Mouse (Mus musculus) CH12.LX (cell line): ENCODE results near the gene Bbof1. TPM values are rescaled to one million over a fixed set of nuclear protein-coding genes. Genes with fewer than 3 reads are reported as not detected.
A peak's percentile ranks its signal among the peaks of the same experiment; 100 is the strongest.

ENCODE experiments used
- DNase-seq: peaks from one replicate; pipeline ENCODE4 v3.0.0-alpha.2; 2013; ENCODE audit errors: extremely low read depth
- H3K27ac ChIP-seq: 2 replicates; pipeline ENCODE4 v1.5.1; 2012; ENCODE audit warnings: low read depth, mild to moderate bottlenecking, control low read depth, moderate library complexity; ENCODE audit not compliant: insufficient read depth
- H3K27me3 ChIP-seq: replicated peaks from 2 replicates; pipeline ENCODE3; 2012; ENCODE audit warnings: inconsistent platforms
- H3K36me3 ChIP-seq, 2 experiments: replicated peaks in 1 of 2; 2 replicates each; pipeline versions ENCODE3 to v1.6.1; 2012; ENCODE audit warnings: inconsistent platforms in 1 of 2, low read length in 1 of 2, mild to moderate bottlenecking in 1 of 2, mixed read lengths in 1 of 2, moderate library complexity in 1 of 2; ENCODE audit not compliant: control insufficient read depth in 1 of 2, insufficient read depth in 1 of 2
- H3K4me1 ChIP-seq, 2 experiments: 2 replicates each; pipeline ENCODE4 v1.6.1; 2012; ENCODE audit warnings: inconsistent platforms in 1 of 2, moderate library complexity in 1 of 2; ENCODE audit not compliant: insufficient read depth in 2 of 2, control insufficient read depth in 1 of 2
- H3K4me2 ChIP-seq: 2 replicates; pipeline ENCODE4 v1.6.1; 2012; ENCODE audit warnings: low read depth, mild to moderate bottlenecking, control low read depth; ENCODE audit not compliant: poor library complexity, insufficient read depth, severe bottlenecking
- H3K4me3 ChIP-seq, 3 experiments: fragments of 150-350 bp in 1 of 3; sonication (generic) in 1 of 3; replicated peaks in 1 of 3; 2 replicates each; pipeline versions ENCODE3 to v1.5.1; 2011 to 2012; ENCODE audit warnings: low read depth in 2 of 3, low read length in 2 of 3, mild to moderate bottlenecking in 2 of 3, moderate library complexity in 2 of 3, control low read depth in 1 of 3, improper control_type of control experiment in 1 of 3, inconsistent platforms in 1 of 3, mixed read lengths in 1 of 3; ENCODE audit not compliant: poor library complexity in 1 of 3
- H3K79me2 ChIP-seq: replicated peaks from 2 replicates; pipeline ENCODE4 v1.6.1; 2012; ENCODE audit warnings: mild to moderate bottlenecking, moderate library complexity; ENCODE audit not compliant: control insufficient read depth, poor library complexity, insufficient read depth, severe bottlenecking; ENCODE audit errors: extremely low read depth
- H3K9ac ChIP-seq: 2 replicates; pipeline ENCODE4 v1.6.1; 2012; ENCODE audit warnings: low read depth, mild to moderate bottlenecking, control low read depth, moderate library complexity; ENCODE audit not compliant: insufficient read depth
- H3K9me3 ChIP-seq: replicated peaks from 2 replicates; pipeline ENCODE3; 2012; ENCODE audit warnings: low read length, inconsistent platforms, mixed read lengths
- BHLHE40 ChIP-seq: IDR thresholded peaks from 2 replicates; pipeline ENCODE4 v1.6.1; 2011; ENCODE audit warnings: mild to moderate bottlenecking, low read depth, low read length, improper control_type of control experiment
- CHD1 ChIP-seq: IDR thresholded peaks from 2 replicates; pipeline ENCODE4 v1.6.1; 2012; ENCODE audit warnings: low read depth, low read length, improper control_type of control experiment, inconsistent platforms
- E2F4 ChIP-seq: IDR thresholded peaks from 2 replicates; pipeline ENCODE4 v1.6.1; 2011; ENCODE audit warnings: low read depth, low read length, improper control_type of control experiment; ENCODE audit not compliant: insufficient replicate concordance
- ELF1 ChIP-seq: IDR thresholded peaks from 2 replicates; pipeline ENCODE4 v1.6.1; 2014; ENCODE audit warnings: low read depth, mild to moderate bottlenecking, inconsistent platforms, low read length, improper control_type of control experiment
- ETS1 ChIP-seq: conservative IDR thresholded peaks from 2 replicates; pipeline ENCODE4 v1.6.1; 2012; ENCODE audit warnings: low read depth, mild to moderate bottlenecking, inconsistent platforms, low read length, improper control_type of control experiment, moderate library complexity
- GABPA ChIP-seq: IDR thresholded peaks from 2 replicates; pipeline ENCODE4 v1.6.1; 2012; ENCODE audit warnings: low read depth, low read length, improper control_type of control experiment, inconsistent platforms; ENCODE audit not compliant: insufficient replicate concordance
- HCFC1 ChIP-seq: IDR thresholded peaks from 2 replicates; pipeline ENCODE4 v1.6.1; 2012; ENCODE audit warnings: low read depth, mild to moderate bottlenecking, inconsistent platforms, low read length, improper control_type of control experiment
- IRF4 ChIP-seq: IDR thresholded peaks from 2 replicates; pipeline ENCODE4 v1.6.1; 2014; ENCODE audit warnings: low read depth, mild to moderate bottlenecking, inconsistent platforms, low read length, improper control_type of control experiment
- KAT2A ChIP-seq: IDR thresholded peaks from 2 replicates; pipeline ENCODE4 v1.6.1; 2012; ENCODE audit warnings: low read length, improper control_type of control experiment, inconsistent platforms; ENCODE audit not compliant: insufficient replicate concordance
- MAFK ChIP-seq: IDR thresholded peaks from 2 replicates; pipeline ENCODE4 v1.6.1; 2011; ENCODE audit warnings: low read length, improper control_type of control experiment; ENCODE audit not compliant: insufficient replicate concordance
- MAX ChIP-seq: IDR thresholded peaks from 2 replicates; pipeline ENCODE4 v1.6.1; 2011; ENCODE audit warnings: low read length, improper control_type of control experiment
- MAZ ChIP-seq: IDR thresholded peaks from 2 replicates; pipeline ENCODE4 v1.6.1; 2012; ENCODE audit warnings: low read depth, mild to moderate bottlenecking, inconsistent platforms, low read length, improper control_type of control experiment, moderate library complexity
- MXI1 ChIP-seq: IDR thresholded peaks from 2 replicates; pipeline ENCODE4 v1.6.1; 2011; ENCODE audit warnings: mild to moderate bottlenecking, low read depth, low read length, improper control_type of control experiment
- MYC ChIP-seq: IDR thresholded peaks from 2 replicates; pipeline ENCODE4 v1.6.1; 2011; ENCODE audit warnings: low read depth, mild to moderate bottlenecking, improper control_type of control experiment, low read length
- NELFE ChIP-seq: IDR thresholded peaks from 2 replicates; pipeline ENCODE4 v1.6.1; 2011; ENCODE audit warnings: low read depth, low read length, improper control_type of control experiment
- NRF1 ChIP-seq: IDR thresholded peaks from 2 replicates; pipeline ENCODE4 v1.6.1; 2014; ENCODE audit warnings: low read depth, mild to moderate bottlenecking, inconsistent platforms, low read length, improper control_type of control experiment, moderate library complexity
- POLR2A ChIP-seq: IDR thresholded peaks from 2 replicates; pipeline ENCODE4 v1.6.1; 2011; ENCODE audit warnings: low read depth, mild to moderate bottlenecking, improper control_type of control experiment, low read length
- POLR2AphosphoS2 ChIP-seq: IDR thresholded peaks from 2 replicates; pipeline ENCODE4 v1.6.1; 2011; ENCODE audit warnings: low read depth, low read length, improper control_type of control experiment
- RCOR1 ChIP-seq: conservative IDR thresholded peaks from 2 replicates; pipeline ENCODE4 v1.6.1; 2012; ENCODE audit warnings: low read depth, mild to moderate bottlenecking, inconsistent platforms, low read length, improper control_type of control experiment
- TBP ChIP-seq: conservative IDR thresholded peaks from 2 replicates; pipeline ENCODE4 v1.6.1; 2011; ENCODE audit warnings: low read depth, low read length, improper control_type of control experiment
- TCF12 ChIP-seq: IDR thresholded peaks from 2 replicates; pipeline ENCODE4 v1.6.1; 2014; ENCODE audit warnings: low read depth, mild to moderate bottlenecking, inconsistent platforms, low read length, improper control_type of control experiment
- USF1 ChIP-seq: IDR thresholded peaks from 2 replicates; pipeline ENCODE4 v1.6.1; 2014; ENCODE audit warnings: low read depth, mild to moderate bottlenecking, inconsistent platforms, low read length, improper control_type of control experiment
- ZNF384 ChIP-seq: IDR thresholded peaks from 2 replicates; pipeline ENCODE4 v1.6.1; 2012; ENCODE audit warnings: low read depth, low read length, improper control_type of control experiment, inconsistent platforms
- dilution Hi-C: fragments of 300-500 bp; cut with MboI; formaldehyde crosslinking; loops from 2 replicates; pipeline ENCODE4 v1.14.3; 2020; ENCODE audit warnings: low sequenced_read_pairs; ENCODE audit not compliant: extremely low pct_unique_long_range_greater_than_20kb, extremely low pct_ligation_motif_present
- in situ Hi-C: fragments of 300-500 bp; cut with MboI; formaldehyde crosslinking; loops from 3 replicates; pipeline ENCODE4 v1.14.3; 2019; ENCODE audit warnings: low sequenced_read_pairs, low pct_ligation_motif_present, low pct_unique_long_range_greater_than_20kb, mixed read lengths
- polyA plus RNA-seq: library from polyadenylated mRNA; unstranded; fragments of >175 nt; gene quantifications from 2 replicates; pipeline ENCODE4 v1.2.1, GENCODE M21; 2012; ENCODE audit warnings: low read depth; ENCODE audit not compliant: insufficient read length
- total RNA-seq, 2 experiments: library from RNA; depleted of rRNA; stranded (reverse); fragments of 300-350 nt in 1 of 2; fragments of >200 nt in 1 of 2; gene quantifications; 2 replicates each; pipeline ENCODE4 v1.2.3; 2012 to 2014

The Bbof1 gene
- total and polyA plus RNA-seq, 3 experiments: 0.24 to 0.41 (median 0.34) TPM

DNA sequence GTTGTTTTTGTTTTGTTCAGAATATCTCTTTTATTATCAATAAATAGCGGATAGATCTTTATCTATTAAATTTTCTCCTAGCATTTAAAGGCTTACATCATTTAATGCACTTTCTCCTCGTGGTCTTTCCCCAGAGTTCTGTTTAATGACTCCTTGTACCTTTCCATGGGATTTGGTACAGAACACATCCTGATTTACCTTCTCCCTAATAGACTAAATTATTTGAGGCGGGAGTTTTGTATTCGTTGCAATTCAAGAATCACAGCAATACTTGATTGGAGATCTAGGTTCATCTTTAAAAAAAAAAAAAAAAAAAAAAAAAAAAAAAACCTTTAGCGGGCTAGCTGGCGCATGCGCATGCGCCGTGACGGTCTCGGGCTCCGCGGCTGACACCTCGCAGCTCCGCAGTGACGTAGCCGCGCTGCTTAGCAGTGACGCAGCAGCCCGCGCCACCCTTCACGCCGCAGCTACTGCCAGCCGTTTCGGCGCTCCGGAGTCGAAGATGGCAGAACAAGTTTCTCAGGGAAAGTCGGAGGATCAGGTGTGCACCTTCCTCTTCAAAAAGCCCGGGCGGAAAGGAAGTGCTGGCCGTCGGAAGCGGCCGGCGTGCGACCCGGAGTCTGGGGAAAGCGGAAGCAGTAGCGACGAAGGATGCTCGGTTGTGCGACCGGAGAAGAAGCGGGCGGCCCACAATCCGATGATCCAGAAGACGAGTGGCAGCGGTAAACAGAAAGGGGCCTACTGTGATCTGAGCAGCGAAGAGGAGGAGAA lies 8.1 kb downstream of the Bbof1 start, which contains the start of gene Rnf113a2:
Rnf113a2 (plus strand) TSS at position 363 of the 771 bp plus-strand sequence.
- peak within 1 kb of the TSS; percentile 44 to 78 (median 55) for H3K4me3 ChIP-seq
- peaks cover 0 to 2% of the 10 kb centered on the region in 2 experiments for H3K36me3 ChIP-seq
- DNase-seq: peak; percentile 86
- peak within 1 kb of the TSS; percentile 82 for H3K9ac ChIP-seq
- no peaks in the 10 kb centered on the region for H3K79me2 ChIP-seq
- no peaks in the 10 kb centered on the region for H3K27me3 ChIP-seq
- H3K4me2 ChIP-seq: peak within 1 kb of the TSS; percentile 59
- in situ Hi-C loops (no loop called here), dilution Hi-C loops (no loop called here)
- H3K9me3 ChIP-seq: no peaks in the 10 kb centered on the region
- 0 out of 2 replicates have a peak, but pooled peaks have one; percentile 13 for TF ChIP-seq GABPA
- TF ChIP-seq USF1: no peak
- no peak for TF ChIP-seq POLR2AphosphoS2
- TF ChIP-seq POLR2A: peak; percentile 84
- TF ChIP-seq ZNF384: peak; percentile 100
- peak; percentile 63; the same call in 1 of the 2 replicates for TF ChIP-seq MXI1
- TF ChIP-seq ETS1: peak; percentile 55; the same call in 1 of the 2 replicates
- 0 out of 2 replicates have a peak, but pooled peaks have one; percentile 37 for TF ChIP-seq BHLHE40
- TF ChIP-seq HCFC1: peak; percentile 73
- peak; percentile 21; the same call in 1 of the 2 replicates for TF ChIP-seq TBP
- no peak for TF ChIP-seq MAFK
- TF ChIP-seq E2F4: no peak; the same call in 1 of the 2 replicates
- no peak for TF ChIP-seq CHD1
- TF ChIP-seq MYC: 0 out of 2 replicates have a peak, but pooled peaks have one; percentile 19
- TF ChIP-seq ELF1: peak; percentile 79
- TF ChIP-seq NELFE: peak; percentile 82
- peak; percentile 71 for TF ChIP-seq TCF12
- no peak for TF ChIP-seq RCOR1
- TF ChIP-seq IRF4: peak; percentile 46; the same call in 1 of the 2 replicates
- TF ChIP-seq MAZ: no peak
- peak; percentile 91 for TF ChIP-seq NRF1
- peak; percentile 76; the same call in 1 of the 2 replicates for TF ChIP-seq MAX
- TF ChIP-seq KAT2A: 0 out of 2 replicates have a peak, but pooled peaks have one; percentile 67
- H3K27ac ChIP-seq: no peak within 1 kb of the TSS
- peaks cover 0 to 21% of the 10 kb centered on the region in 2 experiments; a peak in 2 of 4 replicates for H3K4me1 ChIP-seq
